Mouse (Mus musculus): ENCODE results near the gene Creb3l4. TPM values are rescaled to one million over a fixed set of nuclear protein-coding genes. Genes with fewer than 3 reads are reported as not detected.
A peak's percentile ranks its signal among the peaks of the same experiment; 100 is the strongest.
"Not testable (repeated sequence)": the region's sequence is repeated elsewhere in the genome, so short reads cannot be mapped to it uniquely, and the experiment has no call there.

Creb3l4 gene
- 2.2 and 3.0 TPM in 2 replicates for polyA plus RNA-seq (2015; fragmentation: Nextera tagmentation; extraction: Ambion mirVana)

DNA sequence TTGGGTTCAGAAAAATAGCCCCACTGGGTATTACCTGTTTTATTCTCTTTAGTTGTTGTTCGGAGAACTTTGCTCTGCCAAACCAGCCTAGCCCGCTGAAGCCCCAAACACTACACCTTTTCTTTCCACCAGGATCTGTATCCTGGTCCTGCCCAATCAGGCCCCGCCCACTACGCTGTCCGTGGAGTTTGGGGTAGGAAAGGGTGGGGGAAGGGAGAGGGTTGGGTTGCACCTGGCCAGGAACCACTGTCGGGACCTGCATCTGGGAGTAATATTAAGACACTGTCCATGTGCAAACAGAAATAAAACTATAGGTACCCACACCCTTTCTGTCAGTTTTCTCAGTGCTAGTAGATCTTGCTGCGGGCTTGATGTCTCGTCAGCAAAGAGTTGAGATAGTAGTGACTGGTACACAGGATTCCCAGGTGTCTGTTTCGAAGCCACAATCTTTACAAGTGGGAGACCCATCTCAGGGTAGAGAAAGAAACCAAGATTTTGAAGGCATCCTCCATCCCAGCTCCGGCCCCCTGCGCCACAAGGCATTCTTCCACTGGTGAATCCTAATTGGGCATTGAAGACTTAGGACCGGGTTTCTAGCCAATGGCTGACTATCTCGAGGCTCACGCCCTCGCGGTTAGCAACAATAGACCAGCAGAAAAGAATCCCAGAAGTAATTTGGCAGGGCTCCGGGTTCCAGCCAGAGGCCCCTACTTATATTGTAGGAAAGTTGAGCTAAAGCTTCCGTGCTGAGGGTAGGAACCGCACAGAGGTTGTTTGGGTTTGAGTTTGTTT lies at the start of gene Creb3l4:
Gene Creb3l4, minus strand, starts transcription at position 529 of the 792 bp plus-strand sequence.
- Histone ChIP-seq H3K27ac (peak within 1 kb of the TSS; percentile 50; the same call in 1 of the 2 replicates), H3K9me3 (replicated peaks) (no peaks in the 10 kb centered on the region), H3K36me3 (no peaks in the 10 kb centered on the region), H3K4me2 (peak within 1 kb of the TSS; percentile 71), H3K9ac (peak within 1 kb of the TSS; percentile 27), H3K4me3 (peak within 1 kb of the TSS; percentile 45), H3K27me3 (no peaks in the 10 kb centered on the region), H3K4me1 (replicated peaks) (peaks cover 14% of the 10 kb centered on the region)
- 7% methylated on average over 19 of the region's 19 CpGs for WGBS
- peak; percentile 47 for ATAC-seq (replicated peaks; ENCODE audit: insufficient number of reproducible peaks, insufficient read depth, low FRiP score, low read depth)

DNA sequence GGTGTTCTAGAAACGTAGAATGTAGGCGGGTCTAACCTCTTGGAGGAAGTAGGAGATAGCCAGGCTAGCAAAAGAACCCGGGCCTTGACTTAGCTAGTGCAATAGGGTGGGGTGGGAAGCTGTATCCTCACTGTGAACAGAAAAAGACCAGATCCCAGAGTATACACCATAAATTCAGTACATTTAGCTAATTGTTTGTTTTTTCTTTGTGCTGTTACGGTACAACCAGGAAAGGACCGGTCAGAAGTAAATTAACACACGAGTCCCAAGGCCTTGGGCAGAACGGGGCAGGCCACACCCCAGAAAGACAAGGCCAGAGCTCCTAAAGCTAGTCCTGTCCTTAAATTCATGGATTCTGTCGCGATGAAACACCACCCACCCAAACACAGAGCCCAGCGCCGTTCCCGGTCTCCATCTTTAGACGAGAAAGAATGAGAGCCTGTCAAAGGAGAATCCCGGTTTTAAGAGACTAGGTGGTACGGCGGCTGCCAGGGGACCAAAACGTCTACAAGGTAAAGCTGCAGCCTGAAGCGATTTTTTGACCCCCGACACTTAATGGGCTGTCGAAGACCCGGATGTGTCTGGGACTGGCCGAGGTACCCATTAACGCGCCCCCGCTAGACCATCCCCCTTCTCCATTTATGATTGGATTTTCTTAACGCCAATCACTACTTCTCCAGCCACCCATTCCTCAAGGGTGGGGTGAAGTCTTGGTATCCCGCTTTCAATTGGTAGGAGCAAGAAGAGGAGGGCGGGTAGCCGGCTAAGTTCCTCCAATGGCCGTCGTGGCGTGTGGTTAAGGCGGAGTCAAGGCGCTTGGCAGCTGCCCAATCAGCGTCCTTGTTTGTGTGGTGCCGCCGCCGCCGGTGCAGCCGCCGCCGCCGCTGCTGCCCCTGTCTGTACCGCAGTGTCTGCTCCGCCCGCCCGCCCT lies 49.3 kb upstream of the Creb3l4 start, which contains the start of gene Gatad2b:
Gene Gatad2b, plus strand, starts transcription at position 834 of the 931 bp plus-strand sequence.
- Histone ChIP-seq H3K4me2 (peak within 1 kb of the TSS; percentile 74), H3K9me3 (replicated peaks) (no peaks in the 10 kb centered on the region), H3K4me3 (peak within 1 kb of the TSS; percentile 93), H3K27ac (peak within 1 kb of the TSS; percentile 97), H3K9ac (peak within 1 kb of the TSS; percentile 95), H3K27me3 (no peaks in the 10 kb centered on the region), H3K4me1 (replicated peaks) (peaks cover 38% of the 10 kb centered on the region), H3K36me3 (no peaks in the 10 kb centered on the region)
- WGBS, result under 1% methylated on average over 47 of the region's 47 CpGs
- peak; percentile 99 for ATAC-seq (replicated peaks; ENCODE audit: insufficient number of reproducible peaks, insufficient read depth, low FRiP score, low read depth)

DNA sequence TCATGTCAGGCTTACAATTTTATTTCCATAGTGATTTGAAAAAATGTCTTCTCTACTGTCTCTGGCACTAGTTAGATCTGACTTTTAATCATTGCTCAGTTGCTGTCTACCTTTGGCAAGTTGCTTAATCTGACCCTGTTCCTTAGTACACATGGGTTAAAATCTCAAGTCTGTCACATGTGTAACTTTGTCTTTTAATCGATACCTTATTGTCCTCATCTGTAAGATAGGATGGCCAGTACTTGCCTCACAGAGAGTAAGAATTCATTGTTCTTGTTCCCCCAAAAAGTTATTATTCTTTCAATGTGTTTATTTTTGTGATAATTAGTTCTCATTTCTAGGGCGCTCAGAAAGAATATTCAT lies 48.7 kb upstream of the Creb3l4 start:
- Histone ChIP-seq H3K27me3 (no peaks in the 10 kb centered on the region), H3K9ac (peak overlapping the region; percentile 63), H3K4me3 (peak overlapping the region; percentile 62), H3K4me2 (peak overlapping the region; percentile 70), H3K27ac (peak overlapping the region; percentile 92), H3K4me1 (replicated peaks) (peaks cover 33% of the 10 kb centered on the region), H3K9me3 (replicated peaks) (no peaks in the 10 kb centered on the region), H3K36me3 (no peaks in the 10 kb centered on the region)
- no peak for ATAC-seq (replicated peaks; ENCODE audit: insufficient number of reproducible peaks, insufficient read depth, low FRiP score, low read depth)
- WGBS, result 37% methylated on average over 2 of the region's 2 CpGs

- H3K27me3 ChIP-seq, result no peaks in the 10 kb centered on the region
- no peak overlapping the region for H3K9ac ChIP-seq
- no peaks in the 10 kb centered on the region for H3K9me3 ChIP-seq (replicated peaks)
- no peak for ATAC-seq (replicated peaks; ENCODE audit: insufficient number of reproducible peaks, insufficient read depth, low FRiP score, low read depth)
- no peak overlapping the region for H3K4me3 ChIP-seq
- H3K36me3 ChIP-seq, result no peaks in the 10 kb centered on the region
- no peak overlapping the region for H3K27ac ChIP-seq
- H3K4me2 ChIP-seq, result no peak overlapping the region
- WGBS, result 67% methylated on average over 1 of the region's 1 CpGs
- peaks cover 24% of the 10 kb centered on the region for H3K4me1 ChIP-seq (replicated peaks)
These were observed 47.3 kb upstream of the Creb3l4 start for GRCm38 (mm10) chr3:90290602-90291001.

DNA sequence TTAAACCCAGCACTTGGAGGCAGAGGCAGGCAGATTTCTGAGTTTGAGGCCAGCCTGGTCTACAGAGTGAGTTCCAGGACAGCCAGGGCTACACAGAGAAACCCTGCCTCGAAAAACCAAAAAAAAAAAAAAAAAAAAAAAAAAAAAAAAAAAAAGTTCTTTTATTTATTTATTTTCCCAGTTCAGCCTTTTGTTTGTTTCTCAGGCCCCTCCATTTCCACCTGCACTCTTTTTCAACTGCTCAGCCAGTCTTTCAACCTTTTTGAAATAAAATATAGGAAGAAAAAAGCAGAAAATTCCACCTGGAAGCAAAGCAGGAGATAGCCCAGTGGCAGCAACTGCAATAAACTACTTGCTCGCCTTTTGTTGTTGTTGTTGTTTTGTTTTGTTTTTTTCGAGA lies 46.1 kb upstream of the Creb3l4 start:
- not testable (repeated sequence) for H3K4me3 ChIP-seq; H3K4me2 ChIP-seq; H3K27ac ChIP-seq; H3K9me3 ChIP-seq (replicated peaks); H3K9ac ChIP-seq; H3K27me3 ChIP-seq; H3K36me3 ChIP-seq; ATAC-seq (replicated peaks; ENCODE audit: insufficient number of reproducible peaks, insufficient read depth, low FRiP score, low read depth)
- 68% methylated on average over 3 of the region's 3 CpGs for WGBS
- peaks cover 12% of the 10 kb centered on the region for H3K4me1 ChIP-seq (replicated peaks)

DNA sequence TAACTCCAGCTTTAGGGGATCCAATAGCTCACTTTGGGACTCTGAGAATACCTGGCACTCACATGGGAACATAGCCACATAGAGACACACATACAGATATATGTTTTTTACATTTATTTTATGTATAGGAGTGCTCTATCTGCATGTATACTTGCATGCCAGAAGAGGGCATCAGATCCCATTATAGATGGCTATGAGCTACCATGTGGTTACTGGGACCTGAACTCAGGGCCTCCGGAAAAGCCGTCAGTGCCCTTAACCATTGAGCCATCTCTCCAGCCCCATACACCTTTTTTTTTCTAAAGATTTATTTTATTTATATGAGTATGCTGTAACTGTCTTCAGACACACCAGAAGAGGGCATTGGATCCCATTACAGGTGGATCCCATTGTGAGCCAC lies 40.8 kb upstream of the Creb3l4 start:
- no peak overlapping the region for H3K9ac ChIP-seq
- H3K4me1 ChIP-seq (replicated peaks), result no peaks in the 10 kb centered on the region
- no peak overlapping the region for H3K4me2 ChIP-seq
- no peaks in the 10 kb centered on the region for H3K9me3 ChIP-seq (replicated peaks)
- WGBS, result 94% methylated on average over 2 of the region's 2 CpGs
- no peak for ATAC-seq (replicated peaks; ENCODE audit: insufficient number of reproducible peaks, insufficient read depth, low FRiP score, low read depth)
- no peak overlapping the region for H3K27ac ChIP-seq
- peaks cover 20% of the 10 kb centered on the region for H3K36me3 ChIP-seq
- no peaks in the 10 kb centered on the region for H3K27me3 ChIP-seq
- no peak overlapping the region for H3K4me3 ChIP-seq

DNA sequence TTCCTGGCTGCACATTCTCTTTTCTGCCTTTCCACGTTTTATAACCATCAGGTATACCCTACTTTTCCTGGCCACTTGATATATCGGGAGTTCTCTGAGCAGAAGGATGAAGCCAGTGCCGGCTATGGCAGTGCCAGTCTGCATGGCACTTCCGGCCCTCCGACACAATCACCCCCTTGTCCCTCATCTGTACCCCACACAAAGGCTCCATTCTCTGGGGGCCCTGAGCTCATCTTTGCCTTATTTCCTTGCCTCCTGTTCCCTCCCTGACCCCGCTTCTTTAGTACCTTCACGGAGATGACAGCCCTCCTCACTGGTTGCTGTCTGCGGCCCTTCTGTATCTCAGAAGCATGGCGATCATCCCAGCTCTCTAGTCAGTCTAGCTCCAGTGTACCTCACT lies 37.4 kb upstream of the Creb3l4 start:
- 0 out of 2 replicates have a peak, but pooled peaks cover 3% of the 10 kb centered on the region for H3K4me1 ChIP-seq (replicated peaks)
- 90% methylated on average over 9 of the region's 9 CpGs for WGBS
- H3K9ac ChIP-seq, result no peak overlapping the region
- peaks cover 50% of the 10 kb centered on the region for H3K36me3 ChIP-seq
- H3K4me2 ChIP-seq, result no peak overlapping the region
- no peak for ATAC-seq (replicated peaks; ENCODE audit: insufficient number of reproducible peaks, insufficient read depth, low FRiP score, low read depth)
- no peaks in the 10 kb centered on the region for H3K9me3 ChIP-seq (replicated peaks)
- no peak overlapping the region for H3K4me3 ChIP-seq
- no peaks in the 10 kb centered on the region for H3K27me3 ChIP-seq
- no peak overlapping the region for H3K27ac ChIP-seq

- Histone ChIP-seq H3K9ac (no peak overlapping the region), H3K27me3 (no peaks in the 10 kb centered on the region), H3K4me2 (no peak overlapping the region), H3K9me3 (replicated peaks) (no peaks in the 10 kb centered on the region), H3K4me1 (replicated peaks) (0 out of 2 replicates have a peak, but pooled peaks cover 3% of the 10 kb centered on the region), H3K27ac (no peak overlapping the region), H3K4me3 (no peak overlapping the region), H3K36me3 (peaks cover 53% of the 10 kb centered on the region)
- WGBS, result 92% methylated on average over 7 of the region's 7 CpGs
- ATAC-seq (replicated peaks; ENCODE audit: insufficient number of reproducible peaks, insufficient read depth, low FRiP score, low read depth), result no peak
These were observed 36.4 kb upstream of the Creb3l4 start for GRCm38 (mm10) chr3:90279743-90280142.

DNA sequence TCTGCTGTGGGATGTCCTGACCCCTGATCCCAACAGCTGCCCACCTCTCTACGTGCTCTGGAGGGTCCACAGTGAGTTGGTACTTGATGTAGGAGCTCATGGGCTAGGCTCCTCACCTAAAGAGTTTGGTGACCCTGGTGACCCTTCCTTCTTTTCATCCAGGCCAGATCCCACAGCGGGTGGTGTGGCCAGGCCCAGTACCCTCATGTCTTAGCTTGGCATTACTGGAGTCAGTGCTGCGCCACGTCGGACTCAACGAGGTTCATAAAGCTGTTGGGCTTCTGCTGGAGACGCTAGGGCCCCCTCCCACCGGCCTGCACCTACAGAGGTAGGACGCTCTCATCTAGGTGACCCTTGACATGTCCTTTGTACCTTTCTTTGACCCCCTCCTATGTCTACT lies 35.9 kb upstream of the Creb3l4 start:
- Histone ChIP-seq H3K4me3 (no peak overlapping the region), H3K4me1 (replicated peaks) (0 out of 2 replicates have a peak, but pooled peaks cover 3% of the 10 kb centered on the region), H3K4me2 (no peak overlapping the region), H3K36me3 (peaks cover 55% of the 10 kb centered on the region), H3K9ac (no peak overlapping the region), H3K9me3 (replicated peaks) (no peaks in the 10 kb centered on the region), H3K27ac (no peak overlapping the region), H3K27me3 (no peaks in the 10 kb centered on the region)
- 92% methylated on average over 9 of the region's 9 CpGs for WGBS
- ATAC-seq (replicated peaks; ENCODE audit: insufficient number of reproducible peaks, insufficient read depth, low FRiP score, low read depth), result no peak

DNA sequence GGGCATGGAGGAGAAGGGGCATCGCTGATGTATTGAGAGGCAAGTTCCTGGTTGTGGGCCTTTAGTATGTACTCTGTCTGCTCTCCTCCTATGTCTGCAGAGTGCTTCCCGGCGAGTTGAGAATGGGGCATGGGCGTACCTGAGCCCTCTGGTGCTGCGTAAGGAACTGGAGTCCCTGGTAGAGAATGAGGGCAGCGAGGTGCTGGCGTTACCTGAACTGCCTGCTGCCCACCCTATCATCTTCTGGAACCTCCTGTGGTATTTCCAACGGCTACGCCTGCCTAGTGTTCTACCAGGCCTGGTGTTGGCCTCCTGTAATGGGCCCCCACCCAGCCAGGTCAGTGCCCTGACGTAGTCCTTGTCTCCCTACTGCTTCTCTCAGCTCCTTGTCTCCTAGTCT lies 34.9 kb upstream of the Creb3l4 start:
- Histone ChIP-seq H3K4me3 (no peak overlapping the region), H3K9me3 (replicated peaks) (no peaks in the 10 kb centered on the region), H3K4me1 (replicated peaks) (0 out of 2 replicates have a peak, but pooled peaks cover 3% of the 10 kb centered on the region), H3K27me3 (no peaks in the 10 kb centered on the region), H3K9ac (no peak overlapping the region), H3K4me2 (no peak overlapping the region), H3K36me3 (peaks cover 63% of the 10 kb centered on the region), H3K27ac (no peak overlapping the region)
- 95% methylated on average over 10 of the region's 10 CpGs for WGBS
- ATAC-seq (replicated peaks; ENCODE audit: insufficient number of reproducible peaks, insufficient read depth, low FRiP score, low read depth), result no peak

DNA sequence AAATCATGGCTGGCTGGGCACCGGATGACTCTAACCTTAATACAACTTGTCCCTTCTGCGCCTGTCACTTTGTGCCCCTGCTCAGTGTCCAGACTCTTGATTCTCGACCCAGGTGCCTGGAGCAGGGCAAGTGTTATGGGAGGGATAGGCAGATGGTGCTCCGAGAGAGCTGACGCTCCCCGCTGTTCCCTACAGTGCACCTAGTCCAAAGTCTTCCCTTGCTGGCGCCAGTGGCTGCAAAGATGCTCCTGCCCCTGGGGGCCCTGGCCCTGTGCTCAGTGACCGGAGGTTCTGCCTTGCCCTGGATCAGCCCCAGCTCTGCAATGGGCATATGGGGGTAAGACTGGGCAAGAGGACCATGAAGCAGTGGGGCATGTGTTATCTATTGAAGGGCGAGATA lies 34.5 kb upstream of the Creb3l4 start:
- 85% methylated on average over 9 of the region's 9 CpGs for WGBS
- Histone ChIP-seq H3K36me3 (peaks cover 66% of the 10 kb centered on the region), H3K27me3 (no peaks in the 10 kb centered on the region), H3K27ac (no peak overlapping the region), H3K4me3 (no peak overlapping the region), H3K9ac (no peak overlapping the region), H3K4me1 (replicated peaks) (0 out of 2 replicates have a peak, but pooled peaks cover 3% of the 10 kb centered on the region), H3K4me2 (no peak overlapping the region), H3K9me3 (replicated peaks) (no peaks in the 10 kb centered on the region)
- no peak for ATAC-seq (replicated peaks; ENCODE audit: insufficient number of reproducible peaks, insufficient read depth, low FRiP score, low read depth)

All from heart, embryonic 15.5 days (tissue).